Mouse (Mus musculus): ENCODE measurements at regions not wholly inside any gene's neighbourhood (a gene's known extent, or its start where the extent isn't known, plus 50 kb on each side); places are given as distances from the start of the nearest gene placed in this dataset.
A peak's percentile ranks its signal among the peaks of the same experiment; 100 is the strongest.

DNA sequence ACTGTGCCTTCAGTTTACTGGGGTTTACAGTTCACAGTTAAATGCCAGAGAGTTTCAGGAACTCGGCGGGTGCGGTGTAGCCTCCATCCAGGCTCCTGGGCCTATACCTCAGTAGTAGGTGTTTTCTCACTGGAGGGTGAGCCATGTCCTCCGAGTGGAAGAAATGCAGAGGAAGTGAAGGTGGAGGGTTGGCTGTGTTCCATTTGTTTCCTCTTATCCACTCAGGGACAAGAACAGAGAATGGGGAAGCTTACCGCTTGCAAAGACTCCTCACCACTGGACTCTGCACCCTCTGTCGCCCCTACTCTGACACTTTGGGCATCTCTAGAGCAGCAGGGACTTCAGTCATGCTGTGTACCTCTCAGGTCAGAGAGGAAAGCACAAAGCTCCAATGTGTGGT is 238.1 kb upstream of the Ccdc122 start:
- no peak for DNase-seq (ENCODE audit: low spot score in 2 of 2)

GRCm38 (mm10) chr14:76797518-76797917 is 239.1 kb upstream of the Ccdc122 start:
- no peak for DNase-seq (ENCODE audit: low spot score in 2 of 2)

- peak; percentile 48 to 64 for DNase-seq (ENCODE audit: low spot score in 2 of 2)
Observed at GRCm38 (mm10) chr14:76791811-76792571, 235.3 kb upstream of the Serp2 start.

- DNase-seq (ENCODE audit: low spot score in 2 of 2), result no peak
Observed at GRCm38 (mm10) chr14:76789376-76789775, 232.7 kb upstream of the Serp2 start.

DNA sequence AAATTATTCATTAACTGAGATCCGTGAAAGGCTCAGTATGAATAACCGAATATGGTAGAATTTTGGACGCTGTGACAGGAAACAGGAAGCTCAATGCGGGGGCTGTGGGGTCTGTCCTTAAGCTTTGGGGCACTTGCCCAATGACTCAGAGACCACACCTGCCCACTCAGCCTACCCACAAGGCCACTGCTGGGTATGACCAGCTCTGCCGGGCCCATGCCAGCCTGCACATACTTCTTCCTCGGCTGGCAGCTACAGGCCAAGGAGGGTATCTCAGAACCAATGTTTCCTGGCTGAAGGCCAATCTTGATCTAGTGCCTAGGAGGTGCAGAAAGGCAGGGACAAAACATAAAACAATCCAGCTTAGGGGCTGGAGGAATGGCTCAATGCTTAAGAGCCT is 230.9 kb upstream of the Serp2 start:
- DNase-seq (ENCODE audit: low spot score in 2 of 2), result no peak

- no peak for DNase-seq (ENCODE audit: low spot score in 2 of 2)
Observed at GRCm38 (mm10) chr14:76786214-76786613, 229.5 kb upstream of the Serp2 start.

DNA sequence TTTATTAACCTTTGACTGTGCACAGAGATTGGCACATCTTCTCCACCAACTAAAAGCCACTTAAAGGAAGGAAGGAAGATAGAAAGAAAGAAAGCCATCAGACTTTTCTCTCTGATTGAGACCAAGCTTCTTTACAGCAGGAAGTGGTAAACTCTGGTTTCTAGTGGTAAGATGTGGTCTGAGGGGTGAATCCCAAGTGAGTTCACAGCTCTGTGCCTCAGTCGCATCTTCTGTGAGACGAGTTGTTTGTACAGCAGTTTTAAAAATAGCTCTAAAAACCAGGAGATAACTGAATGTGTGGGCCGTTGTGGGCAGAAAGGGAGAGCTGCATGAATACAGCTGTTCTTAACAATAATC is 224.8 kb upstream of the Serp2 start:
- DNase-seq (ENCODE audit: low spot score in 2 of 2), result no peak

DNA sequence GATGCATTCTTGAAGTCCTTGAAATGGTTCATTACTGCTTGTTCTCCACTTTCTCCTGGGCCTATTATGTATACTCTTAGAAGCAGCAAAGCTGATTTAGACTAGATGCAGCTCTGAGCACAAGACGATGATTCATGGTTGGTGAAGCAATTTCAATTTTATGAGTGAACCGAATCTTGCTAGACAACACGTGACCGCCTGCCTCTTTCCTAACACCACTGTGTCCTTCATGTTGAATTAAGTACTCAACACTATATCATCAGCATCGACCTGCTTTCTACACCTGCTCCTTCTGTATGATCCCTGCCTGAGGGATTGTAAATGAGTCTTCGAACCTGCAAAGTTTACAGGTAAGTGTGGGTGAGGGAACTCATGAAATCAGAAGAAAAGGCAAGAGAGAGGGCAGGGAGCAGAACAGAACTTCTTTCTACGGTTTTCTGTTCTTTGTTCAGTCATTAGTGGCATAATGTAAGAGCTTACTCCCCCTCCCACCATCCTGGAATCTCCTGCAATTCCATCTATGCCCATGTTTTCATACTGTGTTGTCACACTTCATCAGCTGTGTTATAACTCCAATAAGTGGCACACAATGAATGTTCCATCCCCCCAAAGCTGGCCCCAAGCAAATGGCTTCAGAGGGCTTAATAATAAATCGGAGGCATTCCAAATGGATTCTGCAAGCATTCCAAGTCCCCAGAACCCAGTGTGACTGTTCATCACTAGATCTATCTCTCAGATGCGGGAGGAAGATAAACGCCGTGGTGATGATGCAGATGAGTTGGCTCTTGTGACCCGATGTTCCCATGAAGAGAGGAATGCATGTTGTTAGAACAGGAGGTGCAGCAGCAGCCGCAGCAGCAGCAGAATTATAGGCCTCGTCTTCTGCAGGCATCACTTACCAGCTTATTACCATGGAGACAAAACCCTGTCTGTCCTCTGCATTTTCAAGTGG is 224.2 kb upstream of the Serp2 start:
- no peak for DNase-seq (ENCODE audit: low spot score in 2 of 2)

DNA sequence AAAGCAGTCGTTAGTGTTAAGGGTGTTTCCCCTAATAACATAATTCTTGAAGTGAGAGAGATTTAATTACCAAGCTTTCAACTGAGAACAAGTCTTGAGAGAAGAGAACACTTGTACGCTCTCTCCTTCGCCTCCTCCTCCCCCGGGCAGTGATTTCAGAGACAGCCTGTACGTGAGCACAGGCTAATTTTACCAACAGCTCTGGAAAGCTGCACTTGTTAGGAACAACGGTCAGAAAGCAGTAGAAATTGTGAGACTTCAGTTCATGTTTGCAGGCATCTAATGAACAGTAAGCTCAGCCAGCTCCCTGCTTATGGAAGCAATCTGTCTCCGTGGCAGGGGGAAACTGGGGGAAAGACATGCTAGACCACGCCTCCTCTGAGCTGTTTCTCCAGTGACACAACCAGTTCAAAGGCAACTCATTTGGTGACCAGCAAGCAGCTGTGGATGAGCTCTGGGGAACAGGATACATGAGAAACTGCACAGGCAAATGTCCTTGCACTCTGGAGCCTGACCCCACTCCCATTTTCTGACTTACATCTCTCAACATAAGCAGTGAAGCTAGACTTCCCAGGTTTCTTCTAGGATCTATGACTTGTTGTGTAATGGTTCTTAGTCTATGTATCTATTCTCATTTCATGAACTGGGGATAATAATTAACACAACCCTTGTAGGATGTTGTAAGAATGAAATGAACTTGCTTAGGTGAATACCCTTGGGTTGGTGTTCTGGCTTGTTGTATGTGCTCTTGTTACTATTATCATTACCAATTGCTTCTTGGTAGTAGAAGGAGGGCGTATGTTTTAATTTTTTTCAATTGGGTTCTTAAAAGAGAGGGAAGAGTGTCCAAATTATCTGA is 222.1 kb upstream of the Serp2 start:
- DNase-seq (ENCODE audit: low spot score in 2 of 2), result no peak

DNA sequence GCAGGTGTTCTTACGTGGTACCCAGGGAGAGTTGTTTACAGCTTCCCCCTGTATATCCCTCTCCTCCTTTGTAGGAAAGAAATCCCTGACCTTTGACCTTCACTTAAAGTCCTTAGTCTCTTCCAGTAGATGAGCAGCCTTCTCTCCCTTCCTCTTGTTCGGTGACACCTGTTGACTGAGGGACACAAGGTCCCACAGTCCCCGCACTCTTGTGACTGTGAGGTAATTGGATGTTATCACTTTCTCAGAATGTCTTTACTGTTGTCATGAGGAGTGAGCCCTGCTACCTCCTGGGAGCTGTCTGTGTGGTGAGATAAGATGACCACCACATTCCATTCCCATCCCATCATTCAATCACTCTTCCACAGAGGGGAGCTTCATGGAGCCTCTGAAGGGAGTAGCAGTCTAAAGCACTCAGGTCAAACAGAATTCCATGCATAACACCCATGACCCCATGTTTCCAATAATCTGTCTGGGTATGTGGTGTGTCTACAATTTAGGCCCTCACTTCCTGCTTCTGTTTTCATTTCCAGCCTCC is 218.8 kb upstream of the Serp2 start:
- no peak for DNase-seq (ENCODE audit: low spot score in 2 of 2)

DNA sequence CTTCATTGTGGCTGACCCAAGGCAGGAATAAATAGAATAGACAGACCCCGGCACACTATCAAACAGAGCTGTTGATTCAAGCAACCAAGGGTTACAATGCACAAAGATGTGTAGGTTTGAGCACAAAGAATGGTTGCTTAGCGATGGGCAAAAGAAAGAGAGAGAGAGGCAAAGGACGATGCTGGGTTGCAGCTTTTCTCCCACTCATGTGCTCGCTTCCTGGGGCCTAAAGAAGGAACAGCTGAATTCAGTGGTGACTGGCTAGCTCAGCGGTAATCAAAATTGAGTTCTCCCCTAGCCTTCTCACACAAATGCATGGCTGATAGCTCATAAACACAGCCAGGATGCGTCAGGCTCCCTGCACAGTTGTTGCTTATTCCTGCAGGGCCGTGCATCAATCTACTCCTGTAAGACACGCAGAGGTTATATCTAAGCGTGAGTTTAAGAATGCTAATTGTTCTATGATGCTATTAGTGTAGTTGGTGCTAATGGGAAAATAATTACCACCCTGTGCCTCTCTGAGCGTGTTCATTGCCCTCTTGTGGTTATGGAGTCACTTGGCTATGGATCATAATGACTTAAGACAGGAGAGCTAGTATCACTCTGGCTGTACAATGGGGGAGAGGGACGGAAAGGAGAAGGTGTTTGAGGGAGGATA is 216.2 kb upstream of the Serp2 start:
- no peak for DNase-seq (ENCODE audit: low spot score in 2 of 2)

- no peak for DNase-seq (ENCODE audit: low spot score in 2 of 2)
Observed at GRCm38 (mm10) chr14:76770106-76770505, 213.4 kb upstream of the Serp2 start.

DNA sequence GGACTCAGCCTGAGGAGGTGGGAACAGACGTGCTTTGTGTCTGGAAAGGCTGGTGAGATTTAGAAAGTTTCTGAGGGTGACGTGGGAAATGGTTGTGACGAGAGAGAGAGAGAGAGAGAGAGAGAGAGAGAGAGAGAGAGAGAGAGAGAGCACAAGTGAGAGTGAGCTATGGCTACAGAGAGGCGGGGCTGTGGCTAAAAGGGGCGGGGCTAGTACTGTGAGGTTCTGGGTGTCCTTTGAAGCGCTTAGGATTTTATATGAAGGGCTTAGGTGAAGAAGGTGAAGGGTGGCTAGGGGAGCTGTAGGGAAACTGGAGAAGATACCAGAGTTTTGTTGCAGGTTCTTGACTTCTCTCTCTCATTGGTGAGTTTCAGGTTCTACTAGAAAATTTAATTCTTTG is 210.6 kb upstream of the Serp2 start:
- DNase-seq (ENCODE audit: low spot score in 2 of 2), result no peak

GRCm38 (mm10) chr14:76766186-76766713 is 209.6 kb upstream of the Serp2 start:
- no peak for DNase-seq (ENCODE audit: low spot score in 2 of 2)

DNA sequence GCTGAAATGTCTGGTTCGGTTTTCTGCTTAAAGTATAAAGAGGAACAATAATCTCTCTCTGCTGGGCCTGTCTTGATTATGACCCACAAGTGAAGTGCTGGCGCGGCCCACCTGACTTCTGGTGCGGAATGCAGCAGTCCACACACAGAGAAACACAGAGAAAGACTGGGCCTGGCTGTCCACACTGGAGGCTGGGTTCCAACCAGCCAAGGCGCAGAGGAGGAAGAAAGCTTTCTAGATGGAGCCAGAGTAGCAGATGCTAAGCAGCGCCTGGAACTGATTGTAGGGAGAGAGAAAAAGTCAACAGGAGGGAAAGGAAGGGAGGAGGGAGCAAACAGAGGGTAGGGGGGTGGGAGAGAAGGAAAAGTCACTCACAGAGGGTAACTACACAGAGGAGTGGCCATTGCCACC is 208.4 kb upstream of the Serp2 start:
- DNase-seq (ENCODE audit: low spot score in 2 of 2), result peak; percentile 34 to 54

DNA sequence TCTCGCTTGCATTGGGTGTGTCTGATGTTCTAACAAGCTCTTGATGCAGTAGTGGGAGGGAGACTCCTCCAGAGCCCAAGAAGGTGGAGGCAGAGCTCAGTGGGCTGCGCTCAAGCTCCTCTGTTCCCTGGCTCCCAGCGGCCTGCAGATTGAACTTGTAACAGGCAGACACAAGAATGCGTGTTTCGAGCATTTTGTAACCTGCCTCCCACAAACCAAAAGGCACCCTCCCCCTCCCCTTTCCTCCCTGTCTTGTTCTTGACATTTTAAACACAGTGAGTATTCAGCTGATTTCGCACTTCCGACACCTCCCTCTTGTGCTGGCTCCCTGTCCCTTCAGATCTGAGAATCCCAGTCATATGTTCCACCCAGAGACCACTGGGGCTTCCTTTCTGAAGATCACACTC is 207.7 kb upstream of the Serp2 start:
- no peak for DNase-seq (ENCODE audit: low spot score in 2 of 2)

DNA sequence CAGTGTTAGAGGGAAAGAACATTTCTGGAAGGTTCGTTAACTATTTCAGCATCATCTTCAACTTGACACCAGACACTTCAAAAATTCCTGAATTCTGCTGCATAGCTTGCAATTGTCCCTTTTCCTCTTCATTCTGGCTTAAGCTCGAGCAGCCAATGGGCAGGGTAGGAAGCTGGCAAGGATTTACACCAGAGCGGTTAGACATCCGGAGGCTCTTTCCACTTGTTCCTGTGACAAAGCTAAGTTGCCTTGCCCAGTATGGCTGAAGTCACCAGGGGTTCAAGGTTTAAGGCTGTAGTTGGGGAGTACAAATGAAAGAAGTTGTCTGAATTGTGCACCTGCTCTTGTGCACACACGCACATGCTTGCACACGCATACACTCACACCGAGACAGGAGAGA is 206.8 kb upstream of the Serp2 start:
- no peak for DNase-seq (ENCODE audit: low spot score in 2 of 2)

GRCm38 (mm10) chr14:76762777-76763176 is 206.1 kb upstream of the Serp2 start:
- DNase-seq (ENCODE audit: low spot score in 2 of 2), result no peak

DNA sequence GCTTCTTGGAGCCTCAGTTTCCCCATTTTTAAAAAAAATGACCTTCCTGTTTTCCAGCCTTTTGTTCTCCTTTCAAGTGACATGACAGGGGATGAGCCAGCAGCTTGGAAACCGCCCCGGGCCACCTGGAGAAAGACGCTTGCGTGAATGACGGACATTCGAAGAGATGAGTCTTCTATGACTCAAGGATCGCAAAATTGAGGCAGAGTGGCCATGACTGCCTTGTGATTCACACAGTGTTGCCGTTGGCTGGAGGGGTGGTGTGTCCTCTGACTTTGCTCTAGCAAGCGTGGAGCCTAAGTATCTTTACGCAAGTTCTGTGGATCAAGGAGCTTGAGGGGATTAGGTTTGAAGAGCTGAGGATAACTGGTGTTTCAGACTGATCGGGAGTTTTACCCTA is 205.0 kb upstream of the Serp2 start:
- no peak for DNase-seq (ENCODE audit: low spot score in 2 of 2)

GRCm38 (mm10) chr14:76761274-76761673 is 204.6 kb upstream of the Serp2 start:
- no peak for DNase-seq (ENCODE audit: low spot score in 2 of 2)

Data from layer of hippocampus, postnatal 10 days (tissue).